Mouse (Mus musculus) heart, embryonic 12.5 days (tissue): ENCODE measurements around the gene 5330417C22Rik. TPM values are rescaled to one million over a fixed set of nuclear protein-coding genes. Genes with fewer than 3 reads are reported as not detected.

Experiments used
- ATAC-seq: fragments of 200-750 bp; cut with Nextera tagmentation; 2 replicates; pipeline ENCODE4 v1.8.0; 2017; ENCODE audit warnings: moderate TSS enrichment, moderate library complexity; ENCODE audit not compliant: insufficient number of reproducible peaks, low FRiP score
- H3K27ac ChIP-seq: fragments of 300-500 bp; sonication (generic); 2 replicates; pipeline ENCODE4 v1.5.1; 2016; ENCODE audit warnings: mild to moderate bottlenecking, moderate library complexity; ENCODE audit not compliant: poor library complexity, severe bottlenecking
- H3K27me3 ChIP-seq: fragments of 300-500 bp; sonication (generic); replicated peaks from 2 replicates; pipeline ENCODE4 v1.6.1; 2016; ENCODE audit warnings: mild to moderate bottlenecking, moderate library complexity
- H3K36me3 ChIP-seq: fragments of 300-500 bp; sonication (generic); 2 replicates; pipeline ENCODE4 v1.6.1; 2016; ENCODE audit warnings: mild to moderate bottlenecking, moderate library complexity
- H3K4me1 ChIP-seq: fragments of 300-500 bp; sonication (generic); replicated peaks from 2 replicates; pipeline ENCODE4 v1.6.1; 2016; ENCODE audit warnings: mild to moderate bottlenecking
- H3K4me2 ChIP-seq: fragments of 300-500 bp; sonication (generic); 2 replicates; pipeline ENCODE4 v1.6.1; 2016; ENCODE audit warnings: mild to moderate bottlenecking, moderate library complexity
- H3K4me3 ChIP-seq: fragments of 300-500 bp; sonication (generic); 2 replicates; pipeline ENCODE4 v1.5.1; 2016; ENCODE audit warnings: mild to moderate bottlenecking
- H3K9ac ChIP-seq: fragments of 300-500 bp; sonication (generic); 2 replicates; pipeline ENCODE4 v1.6.1; 2016; ENCODE audit warnings: mild to moderate bottlenecking, moderate library complexity
- H3K9me3 ChIP-seq: fragments of 300-500 bp; sonication (generic); replicated peaks from 2 replicates; pipeline ENCODE4 v1.6.1; 2016; ENCODE audit warnings: mild to moderate bottlenecking, moderate library complexity
- WGBS: fragments of 180-500 bp; shearing (Covaris S2); methylation state at CpG from one replicate; pipeline ENCODE4 v1.1.7; 2016; 5-methylcytosine and 5-hydroxymethylcytosine counted together
- microRNA-seq: library from miRNA; unstranded; fragments of <30 nt; microRNA quantifications from one replicate; pipeline ENCODE4, GENCODE M21; 2017
- polyA plus RNA-seq: library from polyadenylated mRNA; unstranded; fragments of >200 nt; fragmentation: Nextera tagmentation; extraction: Ambion mirVana; gene quantifications from 2 replicates; pipeline ENCODE4 v1.2.1, GENCODE M21; 2016

5330417C22Rik gene
- polyA plus RNA-seq, 1 experiment from 2014 or later, result 0.46 TPM

- H3K4me1 ChIP-seq, result peaks cover 8% of the 10 kb centered on the region; the same call in 1 of the 2 replicates
- 63% methylated on average over 5 of the region's 5 CpGs for WGBS
- no peak for ATAC-seq
- H3K4me3 ChIP-seq, result no peak overlapping the region
- peaks cover 21% of the 10 kb centered on the region for H3K9me3 ChIP-seq
- H3K27me3 ChIP-seq, result peaks cover 31% of the 10 kb centered on the region
- peaks cover 19% of the 10 kb centered on the region for H3K36me3 ChIP-seq
- H3K9ac ChIP-seq, result no peak overlapping the region
- no peak overlapping the region for H3K27ac ChIP-seq
- no peak overlapping the region for H3K4me2 ChIP-seq
Observed at GRCm38 (mm10) chr3:108411026-108411753, 125.1 kb downstream of the 5330417C22Rik start.

- H3K4me3 ChIP-seq, result no peak overlapping the region
- H3K36me3 ChIP-seq, result peaks cover 19% of the 10 kb centered on the region
Observed at GRCm38 (mm10) chr3:108410359-108410714, 126.0 kb downstream of the 5330417C22Rik start.

GRCm38 (mm10) chr3:108409656-108410358 lies 126.5 kb downstream of the 5330417C22Rik start:
- ATAC-seq, result no peak
- 62% methylated on average over 8 of the region's 8 CpGs for WGBS
- peaks cover under 1% of the 10 kb centered on the region; the same call in 1 of the 2 replicates for H3K4me1 ChIP-seq
- no peak overlapping the region for H3K27ac ChIP-seq
- H3K4me2 ChIP-seq, result no peak overlapping the region
- peaks cover 21% of the 10 kb centered on the region for H3K9me3 ChIP-seq
- H3K27me3 ChIP-seq, result peaks cover 36% of the 10 kb centered on the region
- 0 out of 2 replicates have a peak overlapping the region, but pooled peaks have one; percentile 5 for H3K9ac ChIP-seq
- H3K4me3 ChIP-seq, result no peak overlapping the region
- peaks cover 19% of the 10 kb centered on the region for H3K36me3 ChIP-seq

More at GRCm38 (mm10) chr3:108410359-108410714, 126.0 kb downstream of the 5330417C22Rik start:
- no peak for ATAC-seq
- no peak overlapping the region for H3K4me2 ChIP-seq
- no peak overlapping the region for H3K27ac ChIP-seq
- peaks cover 35% of the 10 kb centered on the region for H3K27me3 ChIP-seq
- 0 out of 2 replicates have a peak overlapping the region, but pooled peaks have one; percentile 5 for H3K9ac ChIP-seq
- peaks cover 21% of the 10 kb centered on the region for H3K9me3 ChIP-seq
- WGBS, result 38% methylated on average over 5 of the region's 5 CpGs
- peaks cover 6% of the 10 kb centered on the region; the same call in 1 of the 2 replicates for H3K4me1 ChIP-seq

GRCm38 (mm10) chr3:108408517-108409008 lies 127.8 kb downstream of the 5330417C22Rik start:
- no peaks in the 10 kb centered on the region for H3K4me1 ChIP-seq
- WGBS, result 89% methylated on average over 8 of the region's 8 CpGs
- H3K36me3 ChIP-seq, result peaks cover 14% of the 10 kb centered on the region
- peaks cover 33% of the 10 kb centered on the region for H3K27me3 ChIP-seq
- H3K4me2 ChIP-seq, result no peak overlapping the region
- H3K9me3 ChIP-seq, result peaks cover 11% of the 10 kb centered on the region; the same call in 1 of the 2 replicates
- no peak overlapping the region for H3K4me3 ChIP-seq
- ATAC-seq, result no peak
- no peak overlapping the region for H3K9ac ChIP-seq
- no peak overlapping the region for H3K27ac ChIP-seq

GRCm38 (mm10) chr3:108406306-108406885 lies 129.9 kb downstream of the 5330417C22Rik start:
- WGBS, result 85% methylated on average over 24 of the region's 24 CpGs
- H3K4me3 ChIP-seq, result no peak overlapping the region
- H3K27me3 ChIP-seq, result peaks cover 46% of the 10 kb centered on the region

More at GRCm38 (mm10) chr3:108406306-108406885, 129.9 kb downstream of the 5330417C22Rik start:
- Histone ChIP-seq H3K9me3 (no peaks in the 10 kb centered on the region), H3K4me1 (no peaks in the 10 kb centered on the region), H3K9ac (no peak overlapping the region), H3K36me3 (no peaks in the 10 kb centered on the region; the same call in 1 of the 2 replicates), H3K27ac (no peak overlapping the region), H3K4me2 (no peak overlapping the region)
- ATAC-seq, result no peak

Small RNAs within 50 kb of the gene (microRNA-seq; reads per million reads assigned to microRNA genes)
- gene Gm22860, result not detected

Other genes with a start within 250 kb of the 5330417C22Rik start
- 35.1 and 39.8 TPM in 2 replicates for gene Mybphl, start 171.6 kb downstream of the 5330417C22Rik start, polyA plus RNA-seq
- 26.4 and 27.3 TPM in 2 replicates for gene Psrc1, start 152.7 kb downstream of the 5330417C22Rik start, polyA plus RNA-seq
- 2.3 and 3.6 TPM in 2 replicates for gene Celsr2, start 121.0 kb downstream of the 5330417C22Rik start, polyA plus RNA-seq
- 95.8 and 98.1 TPM in 2 replicates for gene Sars, start 91.3 kb downstream of the 5330417C22Rik start, polyA plus RNA-seq
- gene 1700013F07Rik, start 2.4 kb downstream of the 5330417C22Rik start, polyA plus RNA-seq, result not detected in 2 replicates
- gene Tmem167b, start 25.9 kb upstream of the 5330417C22Rik start, polyA plus RNA-seq, result 33.8 and 34.8 TPM in 2 replicates
- gene Taf13, start 35.2 kb upstream of the 5330417C22Rik start, polyA plus RNA-seq, result 28.9 and 33.1 TPM in 2 replicates
- 9.8 and 10.4 TPM in 2 replicates for gene Wdr47, start 54.7 kb upstream of the 5330417C22Rik start, polyA plus RNA-seq
- 46.0 and 46.7 TPM in 2 replicates for gene Clcc1, start 117.4 kb upstream of the 5330417C22Rik start, polyA plus RNA-seq
- gene Gpsm2, start 185.8 kb upstream of the 5330417C22Rik start, polyA plus RNA-seq, result 33.9 and 34.6 TPM in 2 replicates
- not detected in 2 replicates for gene Aknad1, start 203.1 kb upstream of the 5330417C22Rik start, polyA plus RNA-seq